11 mouse cellular contexts compared by ENCODE assay signal in genomic region chr2:171942671-171943070, GRCm38 (mm10).
DNase-seq lines count a peak whose midpoint lies in the region; ATAC-seq and TF ChIP-seq lines count a peak whose summit lies in the region.
"Had no signal": no experiment of that assay in that cellular context is flagged by ENCODE, and none has a peak within 500 bp of the region (broad histone marks: within the 10 kb centered on the region; RNA-seq: fewer than 3 reads in every experiment).

No protein-coding gene starts in this region.

- H3K36me3 ChIP-seq in midbrain, postnatal 0 days (ENCODE audit: insufficient read depth, low read length) = no peaks in the 10 kb centered on the region
- H3K36me3 ChIP-seq in midbrain, embryonic 11.5 days (ENCODE audit: control insufficient read depth, insufficient read depth, low read length) = no peaks in the 10 kb centered on the region
- no peaks in the 10 kb centered on the region for H3K36me3 ChIP-seq in liver, embryonic 11.5 days (ENCODE audit: control insufficient read depth, insufficient read depth, low read length)
- H3K36me3 ChIP-seq: embryonic facial prominence, embryonic 15.5 days had no signal

- 56% methylated on average over 9 of the region's 9 CpGs for WGBS in midbrain, postnatal 0 days
- WGBS in midbrain, embryonic 11.5 days = 86% methylated on average over 9 of the region's 9 CpGs
- WGBS in liver, embryonic 11.5 days = 79% methylated on average over 9 of the region's 9 CpGs

- TF ChIP-seq CTCF in midbrain, postnatal 0 days (IDR thresholded peaks at IDR 0.05) = no peak

- no peak overlapping the region for H3K9ac ChIP-seq in midbrain, postnatal 0 days (replicated peaks; ENCODE audit: low read length, poor library complexity, severe bottlenecking)
- no peak overlapping the region for H3K9ac ChIP-seq in midbrain, embryonic 11.5 days (ENCODE audit: low read length)
- H3K9ac ChIP-seq in liver, embryonic 11.5 days (ENCODE audit: low read depth, low read length) = no peak overlapping the region
- H3K9ac ChIP-seq: embryonic facial prominence, embryonic 15.5 days had no signal

- H3K9me3 ChIP-seq in midbrain, postnatal 0 days (ENCODE audit: low read length) = no peaks in the 10 kb centered on the region
- H3K9me3 ChIP-seq in midbrain, embryonic 11.5 days (ENCODE audit: control insufficient read depth, low read length) = no peaks in the 10 kb centered on the region
- no peaks in the 10 kb centered on the region for H3K9me3 ChIP-seq in liver, embryonic 11.5 days (ENCODE audit: control insufficient read depth, low read length)
- H3K9me3 ChIP-seq: embryonic facial prominence, embryonic 15.5 days had no signal

- H3K4me1 ChIP-seq in midbrain, postnatal 0 days (ENCODE audit: insufficient read depth, low read length) = no peaks in the 10 kb centered on the region
- H3K4me1 ChIP-seq in midbrain, embryonic 11.5 days (ENCODE audit: control insufficient read depth, insufficient read depth, low read length) = no peaks in the 10 kb centered on the region
- no peaks in the 10 kb centered on the region for H3K4me1 ChIP-seq in liver, embryonic 11.5 days (replicated peaks; ENCODE audit: control insufficient read depth, insufficient read depth, low read length)
- H3K4me1 ChIP-seq: embryonic facial prominence, embryonic 15.5 days had no signal

- H3K4me2 ChIP-seq in midbrain, postnatal 0 days (ENCODE audit: low read depth, low read length, poor library complexity, severe bottlenecking) = no peak overlapping the region
- no peak overlapping the region for H3K4me2 ChIP-seq in midbrain, embryonic 11.5 days
- no peak overlapping the region for H3K4me2 ChIP-seq in liver, embryonic 11.5 days
- H3K4me2 ChIP-seq: embryonic facial prominence, embryonic 15.5 days had no signal

- peak; percentile 47 for ATAC-seq in midbrain, postnatal 0 days (ENCODE audit: low FRiP score)
- ATAC-seq in midbrain, embryonic 11.5 days (ENCODE audit: low FRiP score) = no peak
- ATAC-seq in liver, embryonic 11.5 days (replicated peaks; ENCODE audit: low FRiP score) = no peak

- H3K27ac ChIP-seq in midbrain, postnatal 0 days (ENCODE audit: low read depth, low read length) = no peak overlapping the region
- no peak overlapping the region for H3K27ac ChIP-seq in midbrain, embryonic 11.5 days (ENCODE audit: low read depth, low read length)
- no peak overlapping the region for H3K27ac ChIP-seq in liver, embryonic 11.5 days (ENCODE audit: low read depth, low read length)
- H3K27ac ChIP-seq: embryonic facial prominence, embryonic 15.5 days; macrophage had no signal

- DNase-seq in midbrain, postnatal 0 days (ENCODE audit: low spot score) = peak; percentile 85
- no peak for DNase-seq in midbrain, embryonic 11.5 days (ENCODE audit: low spot score, missing footprints)
- peak; percentile 78 to 86 for DNase-seq in cerebellum, postnatal 14 days
- peak; percentile 38 to 57 for DNase-seq in layer of hippocampus, postnatal 36 days
- DNase-seq in lung, postnatal 36 days = no peak
- no peak for DNase-seq in liver, embryonic 11.5 days (ENCODE audit: low spot score)
- DNase-seq in kidney, postnatal 10 days = no peak
- DNase-seq: kidney, adult 8-10 months; thymus, adult 2 months had no signal

- no peaks in the 10 kb centered on the region for H3K27me3 ChIP-seq in midbrain, postnatal 0 days (ENCODE audit: insufficient read depth, low read length)
- no peaks in the 10 kb centered on the region for H3K27me3 ChIP-seq in midbrain, embryonic 11.5 days (ENCODE audit: control insufficient read depth, insufficient read depth, low read length)
- no peaks in the 10 kb centered on the region for H3K27me3 ChIP-seq in liver, embryonic 11.5 days (replicated peaks; ENCODE audit: control insufficient read depth, insufficient read depth, low read length)
- H3K27me3 ChIP-seq: embryonic facial prominence, embryonic 15.5 days had no signal

- H3K4me3 ChIP-seq in midbrain, postnatal 0 days (ENCODE audit: low read depth, low read length) = no peak overlapping the region
- H3K4me3 ChIP-seq in midbrain, embryonic 11.5 days (ENCODE audit: low read depth, low read length) = no peak overlapping the region
- no peak overlapping the region for H3K4me3 ChIP-seq in liver, embryonic 11.5 days (ENCODE audit: low read depth, low read length)
- H3K4me3 ChIP-seq: embryonic facial prominence, embryonic 15.5 days had no signal

Comparison
In these comparisons a context has a peak if more than half of its experiments do, and no peak if none do; other contexts are left out.
1. DNase-seq: peak in midbrain, postnatal 0 days (single experiment), cerebellum, postnatal 14 days (2 of 2) and layer of hippocampus, postnatal 36 days (2 of 2); none in midbrain, embryonic 11.5 days (single experiment), lung, postnatal 36 days (single experiment), liver, embryonic 11.5 days (single experiment) and kidney, postnatal 10 days (single experiment).